8 mouse cellular contexts compared by ENCODE assay signal in genomic region chr7:79495988-79496815, GRCm38 (mm10). TPM values are rescaled to one million over a fixed set of nuclear protein-coding genes. Genes with fewer than 3 reads are reported as not detected.
DNase-seq lines count a peak whose midpoint lies in the region; ATAC-seq and TF ChIP-seq lines count a peak whose summit lies in the region.

No protein-coding gene starts in this region.

- H3K36me3 ChIP-seq in hindbrain, embryonic 15.5 days: no peaks in the 10 kb centered on the region

- DNase-seq in Patski (ENCODE audit: low read depth, low spot score): peak; percentile 9
- peak; percentile 97 to 98 for DNase-seq in cerebellum, postnatal 10 days
- peak; percentile 92 to 93 for DNase-seq in frontal cortex, postnatal 36 days (ENCODE audit: low spot score in 2 of 2)
- peak; percentile 77 to 91 for DNase-seq in left cerebral cortex, adult 8-10 months (ENCODE audit: low spot score in 2 of 2)
- DNase-seq in right cerebral cortex, postnatal 10 days (ENCODE audit: low spot score in 2 of 2): peak; percentile 92 to 93
- DNase-seq in urinary bladder, postnatal 25 days (ENCODE audit: low spot score): peak; percentile 85

- H3K27ac ChIP-seq in hindbrain, embryonic 15.5 days (replicated peaks): peak overlapping the region; percentile 73

- H3K9ac ChIP-seq in hindbrain, embryonic 15.5 days: peak overlapping the region; percentile 41

- CTCF ChIA-PET in Patski (lab: Charles Lee): interaction anchor here (1.0 to 2.9 kb wide), 8 partner anchors 13 to 233 kb away, joined by 3 to 18 read pairs (median 3); no protein-coding TSS in a partner anchor

- H3K4me2 ChIP-seq in hindbrain, embryonic 15.5 days: peak overlapping the region; percentile 87

- no peak for TF ChIP-seq CTCF in Patski (IDR thresholded peaks at IDR 0.05)

- WGBS in hindbrain, embryonic 15.5 days: 2% methylated on average over 38 of the region's 38 CpGs

- H3K9me3 ChIP-seq in hindbrain, embryonic 15.5 days: no peaks in the 10 kb centered on the region

- peak; percentile 82 for ATAC-seq in Patski
- peak; percentile 78 for ATAC-seq in hindbrain, embryonic 15.5 days (ENCODE audit: low FRiP score, low read depth)
- ATAC-seq in megakaryocyte progenitor cell, adult 5-6 weeks (replicated peaks; ENCODE audit: poor library complexity): peak; percentile 96

- in situ Hi-C loops in Patski (cut with MboI; ENCODE audit: low pct_unique_long_range_greater_than_20kb): loop anchor here (5.0 kb wide), 2 partner anchors 41 to 96 kb away; no protein-coding TSS in a partner anchor

- peaks cover 31% of the 10 kb centered on the region for H3K27me3 ChIP-seq in Patski
- H3K27me3 ChIP-seq in hindbrain, embryonic 15.5 days: peaks cover 3% of the 10 kb centered on the region; the same call in 1 of the 2 replicates

- POLR2A ChIA-PET in Patski (lab: Charles Lee): no interaction called here

- peaks cover 36% of the 10 kb centered on the region for H3K4me1 ChIP-seq in hindbrain, embryonic 15.5 days (replicated peaks)

- H3K4me3 ChIP-seq in hindbrain, embryonic 15.5 days: peak overlapping the region; percentile 37

RNA-seq across cellular contexts. Expression of gene Polg, which starts 30.0 kb away (rescaled TPM):
- polyA plus RNA-seq in Patski (2021): 74.8 TPM
- polyA plus RNA-seq in hindbrain, embryonic 15.5 days (2015; fragmentation: Nextera tagmentation; extraction: Ambion mirVana): 26.5 and 27.0 TPM in 2 replicates
- total RNA-seq in left cerebral cortex, adult 8-10 months (2022): 100 to 1,000 TPM in 1 of 4 experiments, 10 to 100 TPM in 3; 81.6 to 112 (median 91.0) TPM
- total RNA-seq in megakaryocyte progenitor cell, adult 5-6 weeks (2015): 21.2 and 22.5 TPM in 2 replicates
- 41.3 and 52.0 TPM in 2 replicates for total RNA-seq in megakaryocyte progenitor cell, adult 5-6 weeks (2017)

Comparison
In these comparisons a context has a peak if more than half of its experiments do, and no peak if none do; other contexts are left out.
1. Peak in every context shown above with its lines: DNase-seq, ATAC-seq, H3K4me3 ChIP-seq and H3K27ac ChIP-seq.
2. DNase-seq: peak in every context shown above with its lines; median percentile 98 in cerebellum, postnatal 10 days; 92 in frontal cortex, postnatal 36 days; 92 in right cerebral cortex, postnatal 10 days; 85 in urinary bladder, postnatal 25 days; 84 in left cerebral cortex, adult 8-10 months; 9 in Patski.